Mouse (Mus musculus): ENCODE results near the gene 1700042G07Rik. TPM values are rescaled to one million over a fixed set of nuclear protein-coding genes. Genes with fewer than 3 reads are reported as not detected.

1700042G07Rik gene
- not detected for total RNA-seq (2021)
- long read RNA-seq, experiment 1 = 0 reads
- long read RNA-seq, experiment 2 = 0 reads

- DNase-seq = no peak
- intact Hi-C loops (cut with DNase I; ENCODE audit: low total_unique reads) = no loop called here
Measured at GRCm38 (mm10) chr4:116173072-116173471, at the start of gene 1700042G07Rik, which contains the start of gene Gm49337. Gene 1700042G07Rik, plus strand, starts transcription at chr4:116173372. Gene Gm49337, plus strand, starts transcription at chr4:116173384.

- intact Hi-C loops (cut with DNase I; ENCODE audit: low total_unique reads) = no loop called here
- DNase-seq = peak; percentile 83
Measured at GRCm38 (mm10) chr4:116123602-116124519, 49.3 kb upstream of the 1700042G07Rik start, which contains the start of the genes Rad54l and Pomgnt1. Gene Rad54l, minus strand, starts transcription at chr4:116123690. Gene Pomgnt1, plus strand, starts transcription at chr4:116123840.

- intact Hi-C loops (cut with DNase I; ENCODE audit: low total_unique reads) = no loop called here
- no peak for DNase-seq
Measured at GRCm38 (mm10) chr4:116125803-116126386, 47.3 kb upstream of the 1700042G07Rik start.

- intact Hi-C loops (cut with DNase I; ENCODE audit: low total_unique reads) = no loop called here
- no peak for DNase-seq
Measured at GRCm38 (mm10) chr4:116127956-116128355, 45.2 kb upstream of the 1700042G07Rik start.

GRCm38 (mm10) chr4:116133126-116133525, 40.0 kb upstream of the 1700042G07Rik start:
- intact Hi-C loops (cut with DNase I; ENCODE audit: low total_unique reads) = no loop called here
- DNase-seq = no peak

- intact Hi-C loops (cut with DNase I; ENCODE audit: low total_unique reads) = no loop called here
- DNase-seq = no peak
Measured at GRCm38 (mm10) chr4:116134990-116135389, 38.2 kb upstream of the 1700042G07Rik start.

GRCm38 (mm10) chr4:116137421-116137996, 35.7 kb upstream of the 1700042G07Rik start:
- no peak for DNase-seq

GRCm38 (mm10) chr4:116140801-116141574, 32.2 kb upstream of the 1700042G07Rik start:
- no peak for DNase-seq
- intact Hi-C loops (cut with DNase I; ENCODE audit: low total_unique reads) = no loop called here

More at GRCm38 (mm10) chr4:116137421-116137996, 35.7 kb upstream of the 1700042G07Rik start:
- intact Hi-C loops (cut with DNase I; ENCODE audit: low total_unique reads) = no loop called here

- DNase-seq = no peak
- intact Hi-C loops (cut with DNase I; ENCODE audit: low total_unique reads) = no loop called here
Measured at GRCm38 (mm10) chr4:116141736-116142135, 31.4 kb upstream of the 1700042G07Rik start.

GRCm38 (mm10) chr4:116142269-116142668, 30.9 kb upstream of the 1700042G07Rik start:
- no peak for DNase-seq
- intact Hi-C loops (cut with DNase I; ENCODE audit: low total_unique reads) = no loop called here

- DNase-seq = peak; percentile 41
- intact Hi-C loops (cut with DNase I; ENCODE audit: low total_unique reads) = no loop called here
Measured at GRCm38 (mm10) chr4:116143317-116143811, 29.8 kb upstream of the 1700042G07Rik start.

- peak; percentile 69 for DNase-seq
- intact Hi-C loops (cut with DNase I; ENCODE audit: low total_unique reads) = no loop called here
Measured at GRCm38 (mm10) chr4:116143891-116144717, 29.1 kb upstream of the 1700042G07Rik start.

- no peak for DNase-seq
- intact Hi-C loops (cut with DNase I; ENCODE audit: low total_unique reads) = no loop called here
Measured at GRCm38 (mm10) chr4:116149812-116150155, 23.4 kb upstream of the 1700042G07Rik start.

GRCm38 (mm10) chr4:116150156-116150861, 22.9 kb upstream of the 1700042G07Rik start:
- DNase-seq = peak; percentile 78
- intact Hi-C loops (cut with DNase I; ENCODE audit: low total_unique reads) = no loop called here

- intact Hi-C loops (cut with DNase I; ENCODE audit: low total_unique reads) = no loop called here
- DNase-seq = no peak
Measured at GRCm38 (mm10) chr4:116150862-116151221, 22.3 kb upstream of the 1700042G07Rik start.

- intact Hi-C loops (cut with DNase I; ENCODE audit: low total_unique reads) = no loop called here
- DNase-seq = no peak
Measured at GRCm38 (mm10) chr4:116151238-116151637, 21.9 kb upstream of the 1700042G07Rik start, which contains the start of gene Lurap1. Gene Lurap1, minus strand, starts transcription at chr4:116151338.

GRCm38 (mm10) chr4:116152702-116153101, 20.5 kb upstream of the 1700042G07Rik start:
- no peak for DNase-seq
- intact Hi-C loops (cut with DNase I; ENCODE audit: low total_unique reads) = no loop called here

GRCm38 (mm10) chr4:116157882-116158281, 15.3 kb upstream of the 1700042G07Rik start:
- intact Hi-C loops (cut with DNase I; ENCODE audit: low total_unique reads) = no loop called here
- DNase-seq = no peak

Measured in gastrocnemius, postnatal 14 days (tissue).